Mouse (Mus musculus) frontal cortex, postnatal 14 days (tissue): Measurements from ENCODE around the gene Ociad1.
"Not testable (repeated sequence)": the region's sequence is repeated elsewhere in the genome, so short reads cannot be mapped to it uniquely, and the experiment has no call there.

Experiments used
- DNase-seq, 2 experiments: peaks; one replicate each; pipeline ENCODE4 v3.0.0; 2022; ENCODE audit warnings: low spot score in 2 of 2

Gene Ociad1

GRCm38 (mm10) chr5:73285470-73285978 lies 7.1 kb upstream of the Ociad1 start:
- no peak for DNase-seq

GRCm38 (mm10) chr5:73286603-73287002 lies 6.0 kb upstream of the Ociad1 start:
- DNase-seq: no peak

GRCm38 (mm10) chr5:73289900-73290299 lies 2.7 kb upstream of the Ociad1 start:
- DNase-seq: no peak

- DNase-seq: no peak
Observed at GRCm38 (mm10) chr5:73293458-73293827, 859 bp downstream of the Ociad1 start.

GRCm38 (mm10) chr5:73295016-73295415 lies 2.4 kb downstream of the Ociad1 start:
- DNase-seq: no peak

GRCm38 (mm10) chr5:73295916-73296315 lies 3.3 kb downstream of the Ociad1 start:
- DNase-seq: no peak

- no peak for DNase-seq
Observed at GRCm38 (mm10) chr5:73301601-73302307, 9.2 kb downstream of the Ociad1 start.

- no peak for DNase-seq
Observed at GRCm38 (mm10) chr5:73304507-73304906, 11.9 kb downstream of the Ociad1 start.

- DNase-seq: no peak
Observed at GRCm38 (mm10) chr5:73306486-73306885, 13.9 kb downstream of the Ociad1 start.

- DNase-seq: no peak
Observed at GRCm38 (mm10) chr5:73307297-73307696, 14.7 kb downstream of the Ociad1 start.

- DNase-seq: no peak
Observed at GRCm38 (mm10) chr5:73309496-73309895, 16.9 kb downstream of the Ociad1 start.

GRCm38 (mm10) chr5:73310401-73310800 lies 17.8 kb downstream of the Ociad1 start:
- no peak for DNase-seq

- DNase-seq: no peak
Observed at GRCm38 (mm10) chr5:73311458-73311857, 18.9 kb downstream of the Ociad1 start.

GRCm38 (mm10) chr5:73313591-73313990 lies 21.0 kb downstream of the Ociad1 start:
- no peak for DNase-seq

GRCm38 (mm10) chr5:73314654-73315053 lies 22.1 kb downstream of the Ociad1 start:
- no peak for DNase-seq

GRCm38 (mm10) chr5:73319306-73319705 lies 26.7 kb downstream of the Ociad1 start:
- no peak for DNase-seq

GRCm38 (mm10) chr5:73322684-73323083 lies 30.1 kb downstream of the Ociad1 start:
- DNase-seq: not testable (repeated sequence)

- DNase-seq: no peak
Observed at GRCm38 (mm10) chr5:73323602-73324001, 31.0 kb downstream of the Ociad1 start.

GRCm38 (mm10) chr5:73324526-73325170 lies 32.1 kb downstream of the Ociad1 start:
- DNase-seq: no peak

GRCm38 (mm10) chr5:73331002-73331401 lies 38.4 kb downstream of the Ociad1 start:
- no peak for DNase-seq

- no peak for DNase-seq
Observed at GRCm38 (mm10) chr5:73336448-73336847, 43.9 kb downstream of the Ociad1 start.

- DNase-seq: peak; percentile 35 to 42
Observed at GRCm38 (mm10) chr5:73337961-73338831, 45.6 kb downstream of the Ociad1 start.
